Mouse (Mus musculus): Measurements from ENCODE around the gene Mrpl58. TPM values are rescaled to one million over a fixed set of nuclear protein-coding genes. Genes with fewer than 3 reads are reported as not detected.
A peak's percentile ranks its signal among the peaks of the same experiment; 100 is the strongest.
"Not testable (repeated sequence)": the region's sequence is repeated elsewhere in the genome, so short reads cannot be mapped to it uniquely, and the experiment has no call there.

The Mrpl58 gene
- polyA plus RNA-seq, 1 experiment: 75.6 TPM

DNA sequence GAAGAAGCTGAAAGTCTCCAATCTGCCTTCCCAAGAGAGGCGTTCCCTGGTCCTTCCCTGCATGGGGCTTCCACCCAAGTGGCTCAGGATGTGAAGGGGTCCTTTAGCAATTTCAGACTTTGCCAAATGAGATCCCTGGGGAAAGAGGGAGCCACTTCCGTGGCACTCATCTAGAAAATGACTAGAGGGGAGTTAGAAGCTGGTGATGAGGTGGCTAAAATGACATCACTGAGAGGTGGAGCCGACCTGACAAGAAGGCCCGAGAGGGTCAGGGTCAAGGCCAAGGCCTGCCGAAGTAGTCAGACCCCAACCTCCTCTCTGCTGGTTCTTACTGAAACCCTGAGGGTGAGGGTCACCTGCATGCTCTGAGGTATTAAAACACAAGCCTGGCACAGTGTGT, 20.7 kb upstream of the Mrpl58 start:
- no peak for DNase-seq (ENCODE audit: low read depth)

DNA sequence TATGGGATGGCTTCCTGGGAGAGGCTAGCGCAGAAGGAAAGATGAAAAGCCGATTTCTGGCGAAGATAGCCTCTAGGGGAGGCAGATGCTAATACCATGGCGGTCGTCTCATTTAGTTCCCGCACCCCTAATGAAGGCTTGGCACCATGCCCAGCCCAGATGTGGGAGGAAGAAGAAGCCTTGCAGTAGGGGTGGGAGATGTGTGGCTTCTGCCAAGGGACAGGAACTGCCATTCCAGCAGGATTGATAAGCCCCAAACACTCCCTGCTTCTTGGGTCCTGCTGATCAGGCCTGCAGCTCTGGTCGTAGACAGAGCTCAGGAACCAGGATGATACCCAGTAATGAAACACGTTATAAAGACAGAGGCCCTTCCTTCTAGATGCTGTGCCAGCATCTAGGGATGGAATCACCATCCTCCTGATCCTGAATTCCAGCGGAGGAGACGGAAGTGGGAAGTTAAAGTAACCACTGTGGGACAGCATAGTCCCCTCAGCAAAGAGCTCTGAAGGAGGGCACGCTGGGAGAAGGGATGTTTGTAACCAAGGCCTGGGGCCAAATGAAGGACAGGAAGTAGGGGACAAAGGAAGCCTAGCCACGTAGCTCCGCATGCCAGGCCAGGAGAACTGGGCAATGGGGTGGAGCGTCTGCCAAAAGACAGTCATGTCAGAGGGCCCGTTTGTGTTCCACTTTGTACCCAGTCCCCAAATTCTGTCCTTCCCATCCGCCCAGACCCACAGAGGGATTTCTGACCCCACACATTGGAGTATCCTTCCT, 19.7 kb upstream of the Mrpl58 start:
- DNase-seq (ENCODE audit: low read depth): no peak

DNA sequence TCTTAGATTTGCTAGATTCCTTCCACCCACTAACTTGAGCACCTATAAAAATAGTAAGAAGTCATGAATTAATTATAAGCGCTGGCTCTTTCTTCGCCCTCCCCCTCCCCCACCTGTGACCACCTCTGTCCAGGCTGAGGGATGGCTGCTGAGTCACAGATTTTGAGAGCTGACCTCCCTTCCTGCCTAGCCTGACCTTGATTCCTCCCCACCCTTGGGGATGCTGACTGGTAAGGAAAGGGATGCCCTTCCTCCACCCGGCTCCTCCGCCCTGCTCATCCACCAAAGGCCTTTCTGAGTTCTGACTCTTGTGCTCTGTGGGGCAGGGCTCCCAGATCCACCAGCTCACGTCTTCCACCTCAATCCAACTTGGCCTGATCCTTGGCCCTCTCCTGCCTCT, 19.0 kb upstream of the Mrpl58 start:
- no peak for DNase-seq (ENCODE audit: low read depth)

DNA sequence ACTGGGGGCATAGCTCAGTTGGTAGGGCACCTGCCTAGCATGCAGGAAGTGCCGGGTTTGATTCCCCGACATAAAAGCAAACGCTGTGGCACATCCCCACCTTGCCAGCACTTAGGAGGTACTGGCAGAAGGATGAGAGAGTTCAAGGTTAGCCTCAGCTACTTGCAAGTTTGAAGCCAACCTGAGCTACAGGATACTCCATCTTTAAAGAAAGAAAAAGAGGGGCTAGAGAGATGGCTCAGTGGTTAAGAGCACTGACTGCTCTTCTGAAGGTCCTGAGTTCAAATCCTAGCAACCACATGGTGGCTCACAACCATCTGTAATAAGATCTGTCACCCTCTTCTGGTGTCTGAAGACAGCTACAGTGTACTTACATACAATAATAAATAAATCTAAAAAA, 16.7 kb upstream of the Mrpl58 start:
- DNase-seq (ENCODE audit: low read depth): not testable (repeated sequence)

DNA sequence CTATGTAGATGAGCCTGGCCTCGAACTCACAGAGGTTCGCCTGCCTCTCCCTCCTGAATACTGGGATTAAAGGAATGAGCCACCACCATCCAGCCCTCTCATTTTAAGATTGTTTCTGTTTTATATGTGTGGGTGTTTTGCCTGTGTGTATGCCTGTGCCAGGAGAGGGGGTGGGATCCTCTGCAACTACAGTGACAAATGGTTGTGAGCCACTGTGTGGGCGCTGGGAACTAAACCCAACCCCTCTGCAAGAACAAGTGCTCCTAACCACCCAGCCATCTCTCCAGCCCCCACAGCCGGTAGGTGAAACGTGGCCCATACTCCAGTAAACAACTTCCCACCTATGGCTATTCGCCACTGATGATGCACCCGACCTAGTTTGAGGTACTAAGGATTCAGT, 12.2 kb upstream of the Mrpl58 start:
- no peak for DNase-seq (ENCODE audit: low read depth)

DNA sequence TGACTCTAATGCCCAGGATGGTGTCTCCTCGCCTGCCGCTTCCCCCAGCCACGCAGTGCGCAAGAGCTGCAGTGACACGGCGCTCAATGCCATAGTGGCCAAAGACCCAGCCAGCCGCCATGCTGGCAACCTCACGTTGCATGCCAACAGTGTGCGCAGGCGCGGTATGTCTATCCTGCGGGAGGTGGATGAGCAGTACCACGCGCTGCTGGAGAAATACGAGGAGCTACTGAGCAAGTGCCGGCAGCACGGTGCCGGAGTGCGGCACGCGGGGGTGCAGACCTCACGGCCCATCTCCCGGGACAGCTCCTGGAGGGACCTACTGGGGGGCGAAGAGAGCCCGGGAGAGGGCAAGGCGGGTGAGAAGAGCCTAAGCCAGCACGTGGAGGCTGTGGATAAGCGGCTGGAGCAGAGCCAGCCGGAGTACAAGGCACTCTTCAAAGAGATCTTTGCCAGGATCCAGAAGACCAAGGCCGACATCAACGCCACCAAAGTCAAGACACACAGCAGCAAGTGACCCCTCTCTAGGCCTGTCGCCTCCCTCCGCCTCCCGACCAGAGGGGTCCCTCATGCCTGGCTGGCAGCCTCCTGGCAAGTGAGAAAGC, 9.7 kb upstream of the Mrpl58 start:
- no peak for DNase-seq (ENCODE audit: low read depth)

DNA sequence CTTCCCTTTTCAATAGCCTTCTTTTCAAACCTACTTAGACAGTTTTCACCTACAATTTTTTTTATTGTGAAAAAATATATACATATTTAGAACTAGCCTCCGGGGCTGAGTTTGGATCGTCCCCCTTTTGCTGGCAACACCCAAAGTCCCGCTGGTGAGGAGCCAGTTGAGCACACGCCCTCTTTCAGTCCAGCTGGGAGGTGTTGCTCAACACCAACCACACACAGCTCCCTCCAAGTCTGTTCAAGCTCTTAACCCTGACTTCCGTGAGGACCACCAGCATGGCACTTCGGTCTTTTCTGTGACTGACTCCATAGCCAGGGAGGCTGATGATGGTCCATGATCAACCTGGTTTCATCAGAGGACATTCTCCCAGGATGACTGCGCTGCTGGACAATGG, 5.5 kb upstream of the Mrpl58 start:
- no peak for DNase-seq (ENCODE audit: low read depth)

DNA sequence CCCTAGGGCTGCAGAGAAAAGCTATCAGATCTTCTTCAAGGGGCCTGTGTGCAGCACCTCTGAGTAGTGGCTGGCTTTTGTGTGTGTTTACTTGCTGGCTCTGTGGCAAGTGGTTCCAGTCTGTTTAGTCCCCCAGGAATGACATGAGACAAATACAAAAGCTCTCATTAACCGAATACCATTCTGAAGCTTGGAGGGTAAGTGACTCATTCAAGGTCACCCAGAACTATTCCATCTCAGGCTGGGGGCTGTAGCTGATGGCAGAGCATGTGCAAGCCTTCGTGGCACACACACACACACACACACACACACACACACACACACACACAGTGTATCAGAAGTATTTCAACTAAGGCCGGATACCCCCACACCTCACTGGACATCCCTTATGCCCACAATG, 3.4 kb upstream of the Mrpl58 start:
- no peak for DNase-seq (ENCODE audit: low read depth)

DNA sequence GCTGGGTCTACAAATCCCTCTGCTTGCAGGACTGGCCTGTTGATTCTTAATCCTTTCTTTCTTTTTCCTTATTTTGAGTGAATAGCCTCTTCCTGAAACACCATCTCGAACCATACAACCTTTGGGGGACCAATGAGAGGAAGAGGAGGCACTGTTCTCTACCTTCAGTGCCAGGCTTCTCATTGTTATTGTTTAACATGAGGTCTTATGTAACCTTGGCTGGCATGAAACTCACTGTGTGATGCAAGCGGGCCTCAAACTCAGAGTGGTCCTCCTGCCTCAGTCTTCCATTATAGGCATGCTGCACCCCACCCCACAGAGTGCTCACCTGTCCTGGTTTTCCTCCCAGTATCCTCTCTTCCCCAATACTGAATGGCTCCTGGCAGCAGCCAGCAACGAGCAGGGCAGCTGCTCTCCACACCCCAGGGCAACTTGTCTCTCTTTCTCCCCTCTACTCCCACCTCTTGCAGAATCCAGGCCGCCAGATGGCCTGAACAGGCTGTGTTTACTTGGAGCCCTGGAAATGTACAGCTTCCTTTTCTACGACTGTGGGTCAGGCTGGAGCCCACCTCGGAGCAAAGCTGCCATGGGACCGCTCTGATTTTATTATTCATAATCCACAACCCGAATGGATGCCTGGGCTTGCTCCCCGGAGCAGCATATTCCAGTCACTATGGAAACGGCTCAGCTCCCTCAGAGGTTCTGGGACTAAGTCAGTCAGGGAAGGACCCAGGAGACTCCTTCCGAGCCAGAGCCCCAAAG, 2.7 kb upstream of the Mrpl58 start:
- no peak for DNase-seq (ENCODE audit: low read depth)

DNA sequence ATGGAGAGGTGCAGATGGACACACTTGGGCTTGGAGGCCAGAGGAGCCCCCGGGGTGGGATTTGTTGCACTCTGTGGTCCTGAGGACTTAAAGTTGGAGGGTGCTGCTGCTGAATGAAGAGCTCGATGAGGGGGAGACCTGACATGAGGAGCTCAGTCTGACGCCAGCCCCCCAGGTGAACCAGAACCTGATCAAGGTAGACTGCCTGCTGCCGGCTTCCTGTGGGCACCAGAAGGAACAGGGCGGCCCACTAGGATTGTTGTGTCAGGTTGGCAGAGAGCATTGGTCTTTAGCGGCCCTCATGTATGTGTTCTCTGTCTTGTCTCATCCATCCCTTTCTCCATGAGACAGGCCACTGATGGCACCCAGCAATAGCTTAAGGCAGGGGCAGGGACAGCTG, 2.2 kb downstream of the Mrpl58 start:
- no peak for DNase-seq (ENCODE audit: low read depth)

DNA sequence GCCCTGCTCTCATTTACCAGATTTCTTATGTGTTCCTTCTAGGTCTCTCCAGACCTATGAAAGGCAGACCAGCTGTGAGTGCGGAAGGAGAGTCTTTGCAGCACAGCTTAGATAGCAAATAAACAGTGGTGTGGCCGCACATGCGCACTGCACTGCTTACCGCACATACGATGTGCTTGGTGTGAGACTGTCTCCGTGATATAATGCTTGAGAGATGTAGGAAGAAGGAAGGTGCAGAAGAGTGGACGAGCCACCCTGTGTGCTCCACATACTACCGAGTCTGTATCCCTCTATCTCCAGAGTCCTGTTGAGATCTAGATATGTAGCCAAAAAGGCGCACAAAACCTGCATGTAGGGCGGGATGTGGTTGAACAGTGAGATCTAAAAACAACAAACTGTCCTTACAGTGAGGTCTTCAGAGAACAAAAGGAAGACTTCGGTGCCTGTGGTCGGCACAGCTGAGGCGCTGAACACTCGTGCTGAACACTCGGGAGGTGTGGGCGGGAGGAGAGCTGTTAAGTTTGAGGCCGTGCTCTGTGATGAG, 3.4 kb downstream of the Mrpl58 start:
- no peak for DNase-seq (ENCODE audit: low read depth)

DNA sequence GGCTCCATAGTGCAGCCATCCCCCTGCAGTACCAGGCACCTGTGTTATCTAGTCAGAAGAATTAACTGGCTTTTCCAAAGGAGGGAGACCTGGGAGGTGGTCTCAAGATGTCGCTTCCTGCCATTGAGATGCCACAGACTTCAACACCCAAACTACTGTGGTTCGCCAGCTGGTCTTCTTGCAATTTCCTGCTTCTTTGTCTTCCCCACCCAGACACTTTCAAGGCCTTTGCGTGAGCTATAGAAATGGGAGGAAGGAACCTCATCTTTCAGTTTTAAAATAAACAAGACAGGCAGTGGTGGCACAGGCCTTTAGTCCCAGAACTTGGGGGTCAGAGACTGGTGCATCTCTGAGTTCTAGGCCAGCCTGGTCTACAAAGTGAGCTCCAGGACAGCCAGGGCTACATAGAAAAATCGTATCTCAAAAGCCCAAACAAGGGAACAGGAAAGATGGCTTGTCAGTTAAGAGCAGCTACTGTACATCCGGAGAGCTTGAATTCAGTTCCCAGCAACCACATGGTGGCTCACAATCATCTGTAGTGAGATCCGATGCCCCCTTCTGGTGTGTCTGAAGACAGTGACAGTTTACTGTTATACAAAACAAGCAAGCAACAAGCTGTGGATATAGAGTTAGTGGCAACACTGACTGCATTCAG, 4.8 kb downstream of the Mrpl58 start:
- no peak for DNase-seq (ENCODE audit: low read depth)

DNA sequence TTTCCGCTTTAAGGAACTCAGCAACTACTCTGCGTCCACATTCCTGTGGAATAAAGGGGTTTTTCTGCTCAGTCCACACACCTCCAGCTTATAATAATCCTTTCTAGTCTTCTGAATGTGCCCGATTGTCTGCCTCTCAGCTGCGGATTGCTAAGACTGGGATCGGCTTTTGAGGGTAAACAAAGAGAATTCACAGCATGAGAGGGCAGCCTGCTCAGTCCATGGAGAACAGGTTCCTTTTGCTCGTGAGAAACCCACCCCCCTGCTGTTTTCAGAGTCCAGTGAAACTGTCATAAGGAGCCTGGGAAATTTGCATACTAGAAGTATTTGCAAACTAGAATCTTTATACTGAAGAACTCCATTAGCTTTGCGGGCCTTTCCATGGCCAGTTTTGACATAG, 6.0 kb downstream of the Mrpl58 start:
- DNase-seq (ENCODE audit: low read depth): no peak

DNA sequence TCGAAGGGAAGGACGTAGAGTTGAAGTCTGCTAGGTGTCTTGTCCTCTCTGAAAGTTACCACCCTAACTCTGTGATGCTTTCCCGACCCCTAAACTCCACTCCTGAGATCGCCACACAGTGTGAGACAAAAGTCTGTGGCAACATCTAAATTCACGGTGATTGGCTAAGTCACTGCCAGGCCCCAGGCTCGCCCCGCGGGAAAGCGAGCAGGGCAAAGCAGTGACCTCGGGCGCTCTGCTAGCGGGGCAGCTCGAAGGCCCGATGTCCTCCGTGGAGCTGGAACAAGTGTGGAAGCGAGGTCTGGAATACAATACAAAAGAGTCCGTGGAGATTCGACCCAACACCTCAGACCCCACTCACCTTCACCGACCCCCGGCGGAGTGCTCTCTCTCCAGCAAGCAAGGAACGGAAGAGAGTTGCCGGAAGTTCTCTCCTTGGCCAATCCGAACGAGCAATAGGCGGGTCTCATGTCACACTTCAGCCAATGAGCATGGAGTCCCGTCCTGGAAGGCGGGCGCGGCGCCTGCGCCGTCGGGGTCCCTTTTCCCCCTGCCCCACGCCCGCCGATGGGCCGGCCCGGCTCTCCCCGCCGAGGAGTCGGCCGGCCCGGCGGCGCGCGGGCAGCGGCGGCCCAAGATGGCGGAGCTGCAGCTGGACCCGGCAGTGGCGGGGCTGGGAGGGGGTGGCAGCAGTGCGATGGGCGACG, 16.1 kb downstream of the Mrpl58 start, which contains the start of the genes Atp5h and Kctd2:
TSS of gene Atp5h (minus strand) at position 432 of the 707 bp plus-strand sequence.
TSS of gene Kctd2 (plus strand) at position 598 of the 707 bp plus-strand sequence.
- DNase-seq (ENCODE audit: low read depth): peak; percentile 63

DNA sequence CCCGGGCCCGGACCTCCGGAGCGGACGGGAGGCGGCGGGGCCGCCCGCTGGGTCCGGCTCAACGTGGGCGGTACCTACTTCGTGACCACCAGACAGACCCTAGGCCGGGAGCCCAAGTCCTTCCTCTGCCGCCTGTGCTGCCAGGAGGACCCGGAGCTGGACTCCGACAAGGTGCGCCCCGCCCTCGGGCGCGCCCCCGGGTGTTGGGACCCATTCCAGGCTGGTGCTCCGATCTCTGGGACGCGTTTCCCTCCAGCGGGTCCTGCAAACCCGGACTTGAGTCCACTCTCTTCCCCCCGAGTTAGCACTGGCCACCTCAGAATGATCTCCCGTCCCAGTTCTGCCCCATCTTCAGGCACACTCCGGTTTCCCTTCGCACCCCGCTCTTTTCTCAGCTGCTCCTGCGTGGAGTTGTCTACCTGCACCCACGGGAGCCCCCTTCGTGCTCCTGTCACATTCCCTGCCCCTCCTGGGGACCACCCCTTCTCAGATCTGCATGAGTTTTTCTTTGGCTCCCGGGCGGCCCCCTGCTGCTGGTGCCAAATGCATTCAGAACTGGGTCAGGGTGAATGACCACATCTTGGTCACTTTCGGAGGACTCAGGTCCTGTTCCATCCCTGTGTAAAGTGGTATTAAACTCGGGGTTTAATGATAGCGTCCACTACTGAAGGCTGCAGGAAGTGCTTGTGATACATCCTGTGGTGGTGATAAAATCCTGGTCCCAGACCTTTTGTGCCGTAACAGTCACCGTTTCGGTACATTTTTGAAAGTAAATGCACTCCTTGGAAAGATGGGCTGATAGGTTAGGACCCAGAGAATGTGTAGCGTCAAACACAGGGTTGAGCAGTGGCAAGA, 17.0 kb downstream of the Mrpl58 start:
- no peak for DNase-seq (ENCODE audit: low read depth)

DNA sequence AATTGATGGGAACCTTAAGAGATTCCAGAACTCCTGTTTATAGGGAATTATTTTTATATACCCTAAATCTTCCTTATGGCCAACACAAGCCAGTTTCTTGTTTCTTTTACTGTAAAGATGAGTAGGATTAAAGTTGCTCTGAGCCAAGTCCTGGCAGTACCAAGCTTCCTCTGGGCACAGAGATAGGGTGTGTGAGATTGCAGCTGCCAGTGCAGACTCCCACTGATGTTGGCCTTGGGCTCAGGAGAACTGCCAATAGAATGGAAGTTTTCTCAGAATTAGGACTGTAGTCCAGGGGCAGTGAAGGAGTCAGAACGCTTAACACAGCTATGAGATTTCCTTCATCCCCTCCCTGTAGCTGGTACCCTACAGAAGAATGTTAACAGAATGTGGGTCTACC, 17.8 kb downstream of the Mrpl58 start:
- no peak for DNase-seq (ENCODE audit: low read depth)

DNA sequence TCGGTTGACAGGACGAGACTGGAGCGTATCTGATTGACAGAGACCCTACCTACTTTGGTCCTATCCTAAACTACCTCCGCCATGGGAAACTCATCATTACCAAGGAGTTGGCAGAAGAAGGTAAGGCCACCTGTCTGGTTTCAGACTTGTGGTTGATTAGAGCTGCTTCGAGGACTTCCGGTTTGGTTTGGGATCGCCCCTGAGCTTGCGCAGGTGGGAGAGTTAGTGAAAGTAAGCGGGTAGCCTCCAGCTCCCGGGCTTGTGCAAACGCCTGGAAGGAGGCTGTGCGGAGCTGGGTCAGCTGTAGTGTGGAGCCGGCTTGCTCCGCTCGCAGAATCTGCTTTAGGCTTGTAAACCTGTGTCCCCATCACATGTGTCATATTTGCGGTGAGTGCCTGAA, 18.4 kb downstream of the Mrpl58 start:
- no peak for DNase-seq (ENCODE audit: low read depth)

DNA sequence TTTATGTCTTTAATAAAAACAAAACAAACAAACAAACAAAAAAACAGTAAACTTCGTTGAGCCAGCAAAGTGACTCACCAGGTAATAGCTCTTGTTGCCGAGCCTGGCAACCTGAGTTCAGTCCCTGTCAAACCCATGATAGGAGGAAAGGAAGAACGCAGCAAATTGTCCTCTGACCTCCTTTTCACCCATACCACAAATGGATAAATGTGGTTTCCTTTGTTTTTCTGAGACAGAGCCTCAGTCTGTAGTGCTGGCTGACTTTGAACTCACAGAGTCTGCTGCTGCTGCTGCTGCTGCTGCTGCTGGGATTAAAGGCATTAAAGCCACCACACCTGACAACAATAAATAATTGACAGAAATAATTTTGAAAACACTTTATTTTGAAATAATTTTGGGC, 19.5 kb downstream of the Mrpl58 start:
- no peak for DNase-seq (ENCODE audit: low read depth)

DNA sequence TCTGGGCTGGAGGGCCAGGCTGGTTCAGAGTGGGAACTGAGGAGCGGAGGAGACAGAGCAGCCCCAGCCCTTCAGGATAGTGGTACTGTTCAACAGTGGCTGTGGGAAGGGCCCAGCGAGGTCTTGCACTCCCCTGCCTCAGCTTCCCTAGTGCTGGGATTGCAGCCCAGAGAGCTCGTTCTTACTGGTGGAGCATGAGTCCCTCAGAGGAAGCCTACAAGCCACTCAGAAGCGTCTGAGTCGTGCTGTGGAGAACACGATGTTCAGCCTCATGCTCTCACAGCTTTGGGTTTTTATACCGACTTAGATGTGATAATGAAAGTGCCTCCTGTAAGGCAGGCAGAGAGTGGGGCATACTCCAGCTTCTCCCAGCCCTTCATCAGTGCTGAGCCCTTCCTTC, 21.1 kb downstream of the Mrpl58 start:
- DNase-seq (ENCODE audit: low read depth): no peak

DNA sequence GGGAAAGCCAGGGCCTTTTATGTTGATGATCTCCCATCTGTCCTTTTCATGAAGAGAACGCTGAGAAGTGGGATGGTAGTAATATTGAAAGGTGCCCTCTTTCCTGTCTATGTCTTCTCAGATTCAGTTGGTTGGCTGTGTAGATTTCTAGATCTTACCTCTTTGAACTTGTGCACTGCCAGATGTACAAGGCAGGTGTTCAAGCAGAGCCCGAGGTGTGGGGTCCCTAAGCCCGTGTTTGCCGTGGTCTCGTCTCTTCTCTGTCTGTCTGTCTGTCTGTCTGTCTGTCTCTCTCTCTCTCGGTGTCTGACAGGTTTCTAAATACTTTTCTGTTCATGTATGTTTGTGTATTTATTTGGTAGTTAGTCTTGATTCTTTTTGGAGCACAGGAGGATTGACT, 22.1 kb downstream of the Mrpl58 start:
- no peak for DNase-seq (ENCODE audit: low read depth)
